Mouse (Mus musculus): ENCODE results near the gene Rhot2. TPM values are rescaled to one million over a fixed set of nuclear protein-coding genes. Genes with fewer than 3 reads are reported as not detected.

Gene Rhot2
- polyA plus RNA-seq, 1 experiment from 2014 or later = 19.4 TPM

GRCm38 (mm10) chr17:25795609-25796092, 49.0 kb downstream of the Rhot2 start, which contains the start of gene AC134908.4:
TSS of gene AC134908.4 (minus strand) at chr17:25795659.
- Histone ChIP-seq H3K9me3 (replicated peaks) (no peaks in the 10 kb centered on the region), H3K9ac (peak within 1 kb of the TSS; percentile 73), H3K4me2 (replicated peaks) (peak within 1 kb of the TSS; percentile 92), H3K36me3 (no peaks in the 10 kb centered on the region), H3K4me3 (peak within 1 kb of the TSS; percentile 76), H3K27ac (peak within 1 kb of the TSS; percentile 93), H3K27me3 (no peaks in the 10 kb centered on the region), H3K4me1 (peaks cover 58% of the 10 kb centered on the region)
- 4% methylated on average over 6 of the region's 6 CpGs for WGBS
- ATAC-seq (ENCODE audit: low FRiP score) = no peak

GRCm38 (mm10) chr17:25794998-25795397, 49.7 kb downstream of the Rhot2 start:
- 39% methylated on average over 17 of the region's 17 CpGs for whole genome bisulfite sequencing
- peaks cover 61% of the 10 kb centered on the region for H3K4me1 ChIP-seq

GRCm38 (mm10) chr17:25794197-25794596, 50.5 kb downstream of the Rhot2 start:
- H3K9ac ChIP-seq = no peak overlapping the region
- no peaks in the 10 kb centered on the region for H3K9me3 ChIP-seq (replicated peaks)
- ATAC-seq (ENCODE audit: low FRiP score) = peak; percentile 44
- peak overlapping the region; percentile 93 for H3K27ac ChIP-seq
- H3K36me3 ChIP-seq = peaks cover 8% of the 10 kb centered on the region; the same call in 1 of the 2 replicates
- H3K27me3 ChIP-seq = no peaks in the 10 kb centered on the region
- peak overlapping the region; percentile 92 for H3K4me2 ChIP-seq (replicated peaks)
- WGBS = 30% methylated on average over 13 of the region's 13 CpGs
- 0 out of 2 replicates have a peak overlapping the region, but pooled peaks have one; percentile 3 for H3K4me3 ChIP-seq
- H3K4me1 ChIP-seq = peaks cover 61% of the 10 kb centered on the region

More at GRCm38 (mm10) chr17:25794998-25795397, 49.7 kb downstream of the Rhot2 start:
- ATAC-seq (ENCODE audit: low FRiP score) = no peak
- Histone ChIP-seq H3K9me3 (replicated peaks) (no peaks in the 10 kb centered on the region), H3K4me3 (peak overlapping the region; percentile 76), H3K4me2 (replicated peaks) (peak overlapping the region; percentile 92), H3K36me3 (no peaks in the 10 kb centered on the region), H3K27ac (peak overlapping the region; percentile 93), H3K9ac (peak overlapping the region; percentile 73), H3K27me3 (no peaks in the 10 kb centered on the region)

- H3K36me3 ChIP-seq = peaks cover 16% of the 10 kb centered on the region
- peak; percentile 32 for ATAC-seq (ENCODE audit: low FRiP score)
- no peaks in the 10 kb centered on the region for H3K27me3 ChIP-seq
- H3K4me2 ChIP-seq (replicated peaks) = peak within 1 kb of the TSS; percentile 89
- peaks cover 60% of the 10 kb centered on the region for H3K4me1 ChIP-seq
- H3K9ac ChIP-seq = peak within 1 kb of the TSS; percentile 83
- peak within 1 kb of the TSS; percentile 68 for H3K4me3 ChIP-seq
- H3K9me3 ChIP-seq (replicated peaks) = no peaks in the 10 kb centered on the region
- H3K27ac ChIP-seq = peak within 1 kb of the TSS; percentile 93
- under 1% methylated on average over 14 of the region's 14 CpGs for whole genome bisulfite sequencing
Measured at GRCm38 (mm10) chr17:25792615-25793014, 52.0 kb downstream of the Rhot2 start, which contains the start of gene Fam173a. TSS of gene Fam173a (minus strand) at chr17:25792901.

GRCm38 (mm10) chr17:25791843-25792527, 52.7 kb downstream of the Rhot2 start:
- Histone ChIP-seq H3K9ac (peak overlapping the region; percentile 83), H3K9me3 (replicated peaks) (no peaks in the 10 kb centered on the region), H3K27me3 (no peaks in the 10 kb centered on the region), H3K36me3 (peaks cover 22% of the 10 kb centered on the region), H3K27ac (peak overlapping the region; percentile 93), H3K4me3 (peak overlapping the region; percentile 68), H3K4me2 (replicated peaks) (peak overlapping the region; percentile 89), H3K4me1 (peaks cover 54% of the 10 kb centered on the region)
- under 1% methylated on average over 45 of the region's 45 CpGs for WGBS
- peak; percentile 26 for ATAC-seq (ENCODE audit: low FRiP score)

GRCm38 (mm10) chr17:25791320-25791842, 53.3 kb downstream of the Rhot2 start:
- H3K36me3 ChIP-seq = peaks cover 26% of the 10 kb centered on the region
- ATAC-seq (ENCODE audit: low FRiP score) = no peak
- H3K9ac ChIP-seq = peak overlapping the region; percentile 83
- H3K9me3 ChIP-seq (replicated peaks) = no peaks in the 10 kb centered on the region
- H3K4me2 ChIP-seq (replicated peaks) = peak overlapping the region; percentile 89
- 29% methylated on average over 19 of the region's 19 CpGs for WGBS
- peak overlapping the region; percentile 68 for H3K4me3 ChIP-seq
- H3K27me3 ChIP-seq = no peaks in the 10 kb centered on the region
- peaks cover 51% of the 10 kb centered on the region for H3K4me1 ChIP-seq
- H3K27ac ChIP-seq = peak overlapping the region; percentile 93

Small RNA genes within 50 kb of the gene (microRNA-seq; reads per million reads assigned to microRNA genes)
- not detected for gene Mir3082

Other genes starting within 250 kb of the Rhot2 start
- 0.54 and 0.77 TPM in 2 replicates for gene Gng13, start 127.7 kb downstream of the Rhot2 start, polyA plus RNA-seq (2016; fragmentation: Nextera tagmentation; extraction: Ambion mirVana)
- 21.4 and 26.8 TPM in 2 replicates for gene Chtf18, start 117.4 kb downstream of the Rhot2 start, polyA plus RNA-seq (2016; fragmentation: Nextera tagmentation; extraction: Ambion mirVana)
- 19.3 and 20.3 TPM in 2 replicates for gene Rpusd1, start 117.2 kb downstream of the Rhot2 start, polyA plus RNA-seq (2016; fragmentation: Nextera tagmentation; extraction: Ambion mirVana)
- gene Mslnl, start 108.8 kb downstream of the Rhot2 start, polyA plus RNA-seq (2016; fragmentation: Nextera tagmentation; extraction: Ambion mirVana) = not detected in 2 replicates
- gene Msln, start 90.5 kb downstream of the Rhot2 start, polyA plus RNA-seq (2016; fragmentation: Nextera tagmentation; extraction: Ambion mirVana) = 0.75 TPM in 1 of 2 replicates, not detected in the other
- gene Narfl, start 71.1 kb downstream of the Rhot2 start, polyA plus RNA-seq (2016; fragmentation: Nextera tagmentation; extraction: Ambion mirVana) = 25.1 and 26.8 TPM in 2 replicates
- 98.4 and 105 TPM in 2 replicates for gene Haghl, start 59.2 kb downstream of the Rhot2 start, polyA plus RNA-seq (2016; fragmentation: Nextera tagmentation; extraction: Ambion mirVana)
- 0.40 and 0.63 TPM in 2 replicates for gene Ccdc78, start 58.3 kb downstream of the Rhot2 start, polyA plus RNA-seq (2016; fragmentation: Nextera tagmentation; extraction: Ambion mirVana)
- gene Fam173a, start 52.0 kb downstream of the Rhot2 start, polyA plus RNA-seq (2016; fragmentation: Nextera tagmentation; extraction: Ambion mirVana) = 69.7 and 76.0 TPM in 2 replicates
- 0.98 TPM in 1 of 2 replicates, not detected in the other for gene AC134908.4, start 49.2 kb downstream of the Rhot2 start, polyA plus RNA-seq (2016; fragmentation: Nextera tagmentation; extraction: Ambion mirVana)
- gene Metrn, start 47.7 kb downstream of the Rhot2 start, polyA plus RNA-seq (2016; fragmentation: Nextera tagmentation; extraction: Ambion mirVana) = 62.2 and 71.0 TPM in 2 replicates
- 22.8 and 23.5 TPM in 2 replicates for gene Fbxl16, start 35.8 kb downstream of the Rhot2 start, polyA plus RNA-seq (2016; fragmentation: Nextera tagmentation; extraction: Ambion mirVana)
- gene Wdr24, start 21.2 kb downstream of the Rhot2 start, polyA plus RNA-seq (2016; fragmentation: Nextera tagmentation; extraction: Ambion mirVana) = 25.9 and 27.0 TPM in 2 replicates
- gene Jmjd8, start 16.0 kb downstream of the Rhot2 start, polyA plus RNA-seq (2016; fragmentation: Nextera tagmentation; extraction: Ambion mirVana) = 64.0 and 64.7 TPM in 2 replicates
- gene Stub1, start 11.4 kb downstream of the Rhot2 start, polyA plus RNA-seq (2016; fragmentation: Nextera tagmentation; extraction: Ambion mirVana) = 271 and 291 TPM in 2 replicates
- gene Rhbdl1, start 7.6 kb downstream of the Rhot2 start, polyA plus RNA-seq (2016; fragmentation: Nextera tagmentation; extraction: Ambion mirVana) = 6.1 and 7.5 TPM in 2 replicates
- gene Gm20683, start 3.1 kb downstream of the Rhot2 start, polyA plus RNA-seq (2016; fragmentation: Nextera tagmentation; extraction: Ambion mirVana) = 3.9 TPM in 2 replicates
- 30.0 and 31.2 TPM in 2 replicates for gene Wdr90, start 16.6 kb upstream of the Rhot2 start, polyA plus RNA-seq (2016; fragmentation: Nextera tagmentation; extraction: Ambion mirVana)
- 6.2 and 6.3 TPM in 2 replicates for gene Mcrip2, start 23.9 kb upstream of the Rhot2 start, polyA plus RNA-seq (2016; fragmentation: Nextera tagmentation; extraction: Ambion mirVana)
- 48.7 and 53.2 TPM in 2 replicates for gene Mettl26, start 30.2 kb upstream of the Rhot2 start, polyA plus RNA-seq (2016; fragmentation: Nextera tagmentation; extraction: Ambion mirVana)
- 0.29 and 0.90 TPM in 2 replicates for gene Wfikkn1, start 36.0 kb upstream of the Rhot2 start, polyA plus RNA-seq (2016; fragmentation: Nextera tagmentation; extraction: Ambion mirVana)
- gene Rab40c, start 74.9 kb upstream of the Rhot2 start, polyA plus RNA-seq (2016; fragmentation: Nextera tagmentation; extraction: Ambion mirVana) = 42.1 and 43.6 TPM in 2 replicates
- 53.6 and 57.5 TPM in 2 replicates for gene Pigq, start 100.1 kb upstream of the Rhot2 start, polyA plus RNA-seq (2016; fragmentation: Nextera tagmentation; extraction: Ambion mirVana)
- gene Nhlrc4, start 100.1 kb upstream of the Rhot2 start, polyA plus RNA-seq (2016; fragmentation: Nextera tagmentation; extraction: Ambion mirVana) = 0.27 TPM in 1 of 2 replicates, not detected in the other
- gene A930017K11Rik, start 107.7 kb upstream of the Rhot2 start, polyA plus RNA-seq (2016; fragmentation: Nextera tagmentation; extraction: Ambion mirVana) = 0.17 and 0.18 TPM in 2 replicates
- 32.5 and 32.6 TPM in 2 replicates for gene Capn15, start 140.9 kb upstream of the Rhot2 start, polyA plus RNA-seq (2016; fragmentation: Nextera tagmentation; extraction: Ambion mirVana)
- gene Rab11fip3, start 224.7 kb upstream of the Rhot2 start, polyA plus RNA-seq (2016; fragmentation: Nextera tagmentation; extraction: Ambion mirVana) = 37.1 and 42.8 TPM in 2 replicates
- 33.1 and 33.8 TPM in 2 replicates for gene Decr2, start 245.5 kb upstream of the Rhot2 start, polyA plus RNA-seq (2016; fragmentation: Nextera tagmentation; extraction: Ambion mirVana)